Mouse (Mus musculus): ENCODE results near the gene Pde4c. TPM values are rescaled to one million over a fixed set of nuclear protein-coding genes. Genes with fewer than 3 reads are reported as not detected.

Pde4c gene
- polyA plus RNA-seq, 1 experiment from 2014 or later: 0.45 TPM

- WGBS: 59% methylated on average over 5 of the region's 5 CpGs
- Histone ChIP-seq H3K4me3 (replicated peaks) (0 out of 2 replicates have a peak overlapping the region, but pooled peaks have one; percentile 3), H3K36me3 (peaks cover 28% of the 10 kb centered on the region; the same call in 1 of the 2 replicates), H3K9ac (no peak overlapping the region), H3K27ac (peak overlapping the region; percentile 79), H3K4me1 (peaks cover 47% of the 10 kb centered on the region), H3K9me3 (no peaks in the 10 kb centered on the region), H3K4me2 (peak overlapping the region; percentile 34), H3K27me3 (replicated peaks) (no peaks in the 10 kb centered on the region)
- ATAC-seq (ENCODE audit: insufficient read depth, low FRiP score, low read depth): no peak
Observed at GRCm38 (mm10) chr8:70773410-70773809, 49.9 kb downstream of the Pde4c start.

GRCm38 (mm10) chr8:70773833-70774232 is 50.3 kb downstream of the Pde4c start:
- Histone ChIP-seq H3K4me2 (peak overlapping the region; percentile 34), H3K9me3 (no peaks in the 10 kb centered on the region), H3K4me1 (peaks cover 47% of the 10 kb centered on the region), H3K36me3 (peaks cover 25% of the 10 kb centered on the region; the same call in 1 of the 2 replicates), H3K27me3 (replicated peaks) (no peaks in the 10 kb centered on the region), H3K4me3 (replicated peaks) (0 out of 2 replicates have a peak overlapping the region, but pooled peaks have one; percentile 3), H3K9ac (no peak overlapping the region), H3K27ac (peak overlapping the region; percentile 79)
- 37% methylated on average over 9 of the region's 9 CpGs for WGBS
- peak; percentile 11; the same call in 1 of the 2 replicates for ATAC-seq (ENCODE audit: insufficient read depth, low FRiP score, low read depth)

- Histone ChIP-seq H3K4me2 (no peak overlapping the region), H3K4me3 (replicated peaks) (no peak overlapping the region), H3K27me3 (replicated peaks) (no peaks in the 10 kb centered on the region), H3K9ac (no peak overlapping the region), H3K36me3 (peaks cover 29% of the 10 kb centered on the region), H3K27ac (0 out of 2 replicates have a peak overlapping the region, but pooled peaks have one; percentile 79), H3K4me1 (peaks cover 45% of the 10 kb centered on the region), H3K9me3 (no peaks in the 10 kb centered on the region)
- 96% methylated on average over 18 of the region's 18 CpGs for WGBS
- ATAC-seq (ENCODE audit: insufficient read depth, low FRiP score, low read depth): no peak
Observed at GRCm38 (mm10) chr8:70774740-70775139, 51.2 kb downstream of the Pde4c start.

GRCm38 (mm10) chr8:70775227-70775626 is 51.7 kb downstream of the Pde4c start:
- peaks cover 33% of the 10 kb centered on the region for H3K36me3 ChIP-seq
- H3K27me3 ChIP-seq (replicated peaks): no peaks in the 10 kb centered on the region
- H3K27ac ChIP-seq: no peak overlapping the region
- WGBS: 87% methylated on average over 5 of the region's 5 CpGs
- H3K9ac ChIP-seq: peak overlapping the region; percentile 95
- H3K4me3 ChIP-seq (replicated peaks): peak overlapping the region; percentile 78
- no peaks in the 10 kb centered on the region for H3K9me3 ChIP-seq
- H3K4me2 ChIP-seq: peak overlapping the region; percentile 89
- no peak for ATAC-seq (ENCODE audit: insufficient read depth, low FRiP score, low read depth)
- H3K4me1 ChIP-seq: peaks cover 45% of the 10 kb centered on the region

- H3K9ac ChIP-seq: peak overlapping the region; percentile 95
- H3K4me2 ChIP-seq: peak overlapping the region; percentile 89
- 3% methylated on average over 33 of the region's 34 CpGs for WGBS
- 0 out of 2 replicates have a peak, but pooled peaks have one; percentile 1 for ATAC-seq (ENCODE audit: insufficient read depth, low FRiP score, low read depth)
- H3K4me3 ChIP-seq (replicated peaks): peak overlapping the region; percentile 78
- peaks cover 45% of the 10 kb centered on the region for H3K4me1 ChIP-seq
- H3K27ac ChIP-seq: peak overlapping the region; percentile 100
- no peaks in the 10 kb centered on the region for H3K9me3 ChIP-seq
- H3K27me3 ChIP-seq (replicated peaks): no peaks in the 10 kb centered on the region
- peaks cover 31% of the 10 kb centered on the region for H3K36me3 ChIP-seq
Observed at GRCm38 (mm10) chr8:70775851-70776495, 52.5 kb downstream of the Pde4c start.

- Histone ChIP-seq H3K27me3 (replicated peaks) (no peaks in the 10 kb centered on the region), H3K9me3 (no peaks in the 10 kb centered on the region), H3K4me1 (peaks cover 45% of the 10 kb centered on the region), H3K9ac (peak within 1 kb of the TSS; percentile 95), H3K36me3 (peaks cover 30% of the 10 kb centered on the region), H3K4me2 (peak within 1 kb of the TSS; percentile 89), H3K4me3 (replicated peaks) (peak within 1 kb of the TSS; percentile 78), H3K27ac (peak within 1 kb of the TSS; percentile 100)
- ATAC-seq (ENCODE audit: insufficient read depth, low FRiP score, low read depth): peak; percentile 87
- under 1% methylated on average over 92 of the region's 94 CpGs for WGBS
Observed at GRCm38 (mm10) chr8:70776496-70777444, 53.2 kb downstream of the Pde4c start, which contains the start of gene Pik3r2. Gene Pik3r2 (minus strand): TSS chr8:70776713.

- 65% methylated on average over 11 of the region's 11 CpGs for WGBS
- Histone ChIP-seq H3K27ac (no peak overlapping the region), H3K4me2 (no peak overlapping the region), H3K27me3 (replicated peaks) (no peaks in the 10 kb centered on the region), H3K4me1 (peaks cover 19% of the 10 kb centered on the region), H3K36me3 (peaks cover 49% of the 10 kb centered on the region), H3K9ac (no peak overlapping the region), H3K4me3 (replicated peaks) (no peak overlapping the region), H3K9me3 (no peaks in the 10 kb centered on the region)
- ATAC-seq (ENCODE audit: insufficient read depth, low FRiP score, low read depth): no peak
Observed at GRCm38 (mm10) chr8:70780093-70780492, 56.6 kb downstream of the Pde4c start.

GRCm38 (mm10) chr8:70786291-70787050 is 63.0 kb downstream of the Pde4c start:
- Histone ChIP-seq H3K27ac (no peak overlapping the region), H3K4me3 (replicated peaks) (no peak overlapping the region), H3K27me3 (replicated peaks) (no peaks in the 10 kb centered on the region), H3K4me1 (peaks cover 14% of the 10 kb centered on the region), H3K36me3 (peaks cover 53% of the 10 kb centered on the region), H3K9ac (no peak overlapping the region), H3K4me2 (no peak overlapping the region), H3K9me3 (no peaks in the 10 kb centered on the region)
- ATAC-seq (ENCODE audit: insufficient read depth, low FRiP score, low read depth): no peak
- whole genome bisulfite sequencing: 86% methylated on average over 25 of the region's 25 CpGs

GRCm38 (mm10) chr8:70787051-70787445 is 63.5 kb downstream of the Pde4c start:
- H3K9me3 ChIP-seq: no peaks in the 10 kb centered on the region
- H3K9ac ChIP-seq: no peak overlapping the region
- peaks cover 20% of the 10 kb centered on the region for H3K4me1 ChIP-seq
- no peak overlapping the region for H3K4me2 ChIP-seq
- no peak overlapping the region for H3K4me3 ChIP-seq (replicated peaks)
- H3K36me3 ChIP-seq: peaks cover 49% of the 10 kb centered on the region
- 88% methylated on average over 3 of the region's 3 CpGs for WGBS
- H3K27me3 ChIP-seq (replicated peaks): no peaks in the 10 kb centered on the region
- no peak for ATAC-seq (ENCODE audit: insufficient read depth, low FRiP score, low read depth)
- no peak overlapping the region for H3K27ac ChIP-seq

GRCm38 (mm10) chr8:70787941-70788667 is 64.6 kb downstream of the Pde4c start:
- no peak overlapping the region for H3K9ac ChIP-seq
- H3K4me2 ChIP-seq: peak overlapping the region; percentile 5; the same call in 1 of the 2 replicates
- H3K27ac ChIP-seq: no peak overlapping the region
- H3K27me3 ChIP-seq (replicated peaks): no peaks in the 10 kb centered on the region
- 0 out of 2 replicates have a peak, but pooled peaks have one; percentile 14 for ATAC-seq (ENCODE audit: insufficient read depth, low FRiP score, low read depth)
- peaks cover 26% of the 10 kb centered on the region for H3K4me1 ChIP-seq
- WGBS: 36% methylated on average over 30 of the region's 30 CpGs
- H3K9me3 ChIP-seq: no peaks in the 10 kb centered on the region
- H3K4me3 ChIP-seq (replicated peaks): no peak overlapping the region
- peaks cover 46% of the 10 kb centered on the region for H3K36me3 ChIP-seq

GRCm38 (mm10) chr8:70789046-70789445 is 65.5 kb downstream of the Pde4c start:
- Histone ChIP-seq H3K27me3 (replicated peaks) (no peaks in the 10 kb centered on the region), H3K27ac (no peak overlapping the region), H3K4me2 (no peak overlapping the region), H3K4me1 (peaks cover 31% of the 10 kb centered on the region), H3K4me3 (replicated peaks) (no peak overlapping the region), H3K9me3 (no peaks in the 10 kb centered on the region), H3K9ac (no peak overlapping the region), H3K36me3 (peaks cover 36% of the 10 kb centered on the region)
- 82% methylated on average over 10 of the region's 10 CpGs for WGBS
- ATAC-seq (ENCODE audit: insufficient read depth, low FRiP score, low read depth): no peak

All from stomach, embryonic 15.5 days (tissue).